Mouse (Mus musculus) intestine, postnatal 0 days (tissue): ENCODE results near the gene Tcp11l2. TPM values are rescaled to one million over a fixed set of nuclear protein-coding genes. Genes with fewer than 3 reads are reported as not detected.

ENCODE experiments used
- ATAC-seq: fragments of 200-750 bp; cut with Nextera tagmentation; 2 replicates; pipeline ENCODE4 v1.8.0; 2017; ENCODE audit warnings: mild to moderate bottlenecking, moderate TSS enrichment, moderate library complexity
- H3K27ac ChIP-seq: fragments of 300-500 bp; sonication (generic); 2 replicates; pipeline ENCODE4 v1.5.1; 2014; ENCODE audit warnings: mild to moderate bottlenecking, low read depth, low read length, moderate library complexity
- H3K27me3 ChIP-seq: fragments of 300-500 bp; sonication (generic); replicated peaks from 2 replicates; pipeline ENCODE4 v1.6.1; 2014; ENCODE audit warnings: low read length, mixed read lengths; ENCODE audit not compliant: control insufficient read depth, insufficient read depth
- H3K36me3 ChIP-seq: fragments of 300-500 bp; sonication (generic); 2 replicates; pipeline ENCODE4 v1.6.1; 2014; ENCODE audit warnings: mild to moderate bottlenecking, moderate library complexity; ENCODE audit not compliant: control insufficient read depth, insufficient read depth
- H3K4me1 ChIP-seq: fragments of 300-500 bp; sonication (generic); replicated peaks from 2 replicates; pipeline ENCODE4 v1.6.1; 2014; ENCODE audit warnings: antibody characterized with exemption, low read length, mixed read lengths; ENCODE audit not compliant: control insufficient read depth, insufficient read depth
- H3K4me2 ChIP-seq: fragments of 300-500 bp; sonication (generic); replicated peaks from 2 replicates; pipeline ENCODE4 v1.6.1; 2014; ENCODE audit warnings: low read depth, mild to moderate bottlenecking, moderate library complexity
- H3K4me3 ChIP-seq: fragments of 300-500 bp; sonication (generic); 2 replicates; pipeline ENCODE4 v1.5.1; 2014; ENCODE audit warnings: low read depth, low read length
- H3K9ac ChIP-seq: fragments of 300-500 bp; sonication (generic); 2 replicates; pipeline ENCODE4 v1.6.1; 2014; ENCODE audit warnings: mild to moderate bottlenecking, low read depth, low read length
- H3K9me3 ChIP-seq: fragments of 300-500 bp; sonication (generic); 2 replicates; pipeline ENCODE4 v1.6.1; 2016; ENCODE audit warnings: mixed run types; ENCODE audit not compliant: control insufficient read depth
- CTCF ChIP-seq: sonication (generic); IDR thresholded peaks from 2 replicates; pipeline ENCODE4 v1.5.1; 2016; ENCODE audit warnings: low read depth, mild to moderate bottlenecking, control low read depth, antibody characterized with exemption, moderate library complexity
- WGBS: fragments of 180-500 bp; shearing (Covaris S2); extraction: QIAGEN DNeasy Blood & Tissue Kit; methylation state at CpG from one replicate; pipeline ENCODE4 v1.1.7; 2014; 5-methylcytosine and 5-hydroxymethylcytosine counted together
- polyA plus RNA-seq: library from polyadenylated mRNA; unstranded; fragments of >200 nt; fragmentation: Nextera tagmentation; extraction: Ambion mirVana; gene quantifications from 2 replicates; pipeline ENCODE4 v1.2.1, GENCODE M21; 2015

Tcp11l2 gene
- polyA plus RNA-seq, 1 experiment from 2014 or later: 8.2 TPM

- Histone ChIP-seq H3K4me2 (no peak overlapping the region), H3K27ac (no peak overlapping the region), H3K4me3 (no peak overlapping the region), H3K4me1 (no peaks in the 10 kb centered on the region), H3K27me3 (no peaks in the 10 kb centered on the region), H3K36me3 (no peaks in the 10 kb centered on the region; the same call in none of the 2 replicates), H3K9me3 (no peaks in the 10 kb centered on the region), H3K9ac (no peak overlapping the region)
- WGBS: 73% methylated on average over 2 of the region's 2 CpGs
- no peak for ATAC-seq
- no peak for TF ChIP-seq CTCF
Observed at GRCm38 (mm10) chr10:84591640-84592148, 15.3 kb downstream of the Tcp11l2 start.

- WGBS: 70% methylated on average over 3 of the region's 3 CpGs
Observed at GRCm38 (mm10) chr10:84592745-84593144, 16.3 kb downstream of the Tcp11l2 start.

GRCm38 (mm10) chr10:84597127-84597785, 20.8 kb downstream of the Tcp11l2 start:
- no peak for ATAC-seq
- Histone ChIP-seq H3K4me2 (no peak overlapping the region), H3K4me3 (no peak overlapping the region), H3K27me3 (no peaks in the 10 kb centered on the region), H3K27ac (no peak overlapping the region), H3K36me3 (no peaks in the 10 kb centered on the region; the same call in none of the 2 replicates), H3K4me1 (no peaks in the 10 kb centered on the region), H3K9ac (no peak overlapping the region), H3K9me3 (no peaks in the 10 kb centered on the region)
- 46% methylated on average over 3 of the region's 3 CpGs for WGBS
- no peak for TF ChIP-seq CTCF

More at GRCm38 (mm10) chr10:84592745-84593144, 16.3 kb downstream of the Tcp11l2 start:
- H3K36me3 ChIP-seq: no peaks in the 10 kb centered on the region; the same call in none of the 2 replicates
- no peak for TF ChIP-seq CTCF
- no peaks in the 10 kb centered on the region for H3K4me1 ChIP-seq
- H3K27me3 ChIP-seq: no peaks in the 10 kb centered on the region
- H3K4me2 ChIP-seq: no peak overlapping the region
- H3K9ac ChIP-seq: no peak overlapping the region
- H3K4me3 ChIP-seq: no peak overlapping the region
- no peak for ATAC-seq
- H3K27ac ChIP-seq: no peak overlapping the region
- H3K9me3 ChIP-seq: no peaks in the 10 kb centered on the region

GRCm38 (mm10) chr10:84598172-84598571, 21.7 kb downstream of the Tcp11l2 start:
- 34% methylated on average over 1 of the region's 1 CpGs for WGBS
- peak; percentile 39 for TF ChIP-seq CTCF
- no peak for ATAC-seq
- no peak overlapping the region for H3K9ac ChIP-seq
- no peaks in the 10 kb centered on the region for H3K4me1 ChIP-seq
- H3K9me3 ChIP-seq: no peaks in the 10 kb centered on the region
- H3K27me3 ChIP-seq: no peaks in the 10 kb centered on the region
- no peak overlapping the region for H3K27ac ChIP-seq
- no peak overlapping the region for H3K4me2 ChIP-seq
- no peaks in the 10 kb centered on the region; the same call in none of the 2 replicates for H3K36me3 ChIP-seq
- no peak overlapping the region for H3K4me3 ChIP-seq

GRCm38 (mm10) chr10:84600136-84600535, 23.7 kb downstream of the Tcp11l2 start:
- H3K4me2 ChIP-seq: no peak overlapping the region
- ATAC-seq: no peak
- no peaks in the 10 kb centered on the region for H3K9me3 ChIP-seq
- no peak overlapping the region for H3K9ac ChIP-seq
- H3K4me3 ChIP-seq: no peak overlapping the region
- no peak overlapping the region for H3K27ac ChIP-seq
- no peak for TF ChIP-seq CTCF
- peaks cover 2% of the 10 kb centered on the region for H3K36me3 ChIP-seq
- H3K27me3 ChIP-seq: no peaks in the 10 kb centered on the region
- no peaks in the 10 kb centered on the region for H3K4me1 ChIP-seq
- WGBS: 85% methylated on average over 6 of the region's 6 CpGs

GRCm38 (mm10) chr10:84604335-84604734, 27.9 kb downstream of the Tcp11l2 start:
- H3K4me2 ChIP-seq: no peak overlapping the region
- TF ChIP-seq CTCF: no peak
- no peaks in the 10 kb centered on the region for H3K4me1 ChIP-seq
- no peaks in the 10 kb centered on the region for H3K9me3 ChIP-seq
- H3K9ac ChIP-seq: no peak overlapping the region
- no peaks in the 10 kb centered on the region for H3K27me3 ChIP-seq
- no peak overlapping the region for H3K4me3 ChIP-seq
- WGBS: 79% methylated on average over 1 of the region's 1 CpGs
- ATAC-seq: no peak
- H3K36me3 ChIP-seq: peaks cover 9% of the 10 kb centered on the region; the same call in 1 of the 2 replicates
- no peak overlapping the region for H3K27ac ChIP-seq
